8 mouse cellular contexts compared by ENCODE assay signal in the genomic region with DNA sequence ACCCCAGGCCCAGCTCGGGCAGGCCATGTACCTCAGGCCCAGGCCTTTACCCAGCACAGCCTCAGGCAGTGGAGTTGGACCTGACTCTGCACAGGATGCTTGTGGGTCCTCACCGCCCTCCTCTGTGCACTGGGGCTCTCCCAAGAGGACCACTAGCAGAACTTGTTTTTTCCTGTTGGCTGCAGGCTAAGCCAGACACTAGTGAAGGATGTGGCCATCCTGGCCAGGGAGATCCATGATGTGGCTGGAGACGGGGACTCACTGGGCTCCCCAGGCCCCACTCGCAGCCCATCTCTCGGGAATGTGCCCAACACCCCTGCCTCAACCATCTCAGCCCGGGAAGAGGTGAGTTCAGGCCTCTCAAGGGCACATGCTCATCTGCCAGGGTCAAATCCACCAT. TPM values are rescaled to one million over a fixed set of nuclear protein-coding genes. Genes with fewer than 3 reads are reported as not detected.
DNase-seq lines count a peak whose midpoint lies in the region; ATAC-seq and TF ChIP-seq lines count a peak whose summit lies in the region.

No protein-coding gene starts in this region.

- no peak overlapping the region for H3K4me2 ChIP-seq in kidney, postnatal 0 days (ENCODE audit: low read length)
- no peak overlapping the region for H3K4me2 ChIP-seq in embryonic facial prominence, embryonic 12.5 days (replicated peaks)
- 0 out of 2 replicates have a peak overlapping the region, but pooled peaks have one; percentile 16 for H3K4me2 ChIP-seq in heart, embryonic 15.5 days
- no peak overlapping the region for H3K4me2 ChIP-seq in midbrain, embryonic 11.5 days

- no peaks in the 10 kb centered on the region for H3K4me1 ChIP-seq in kidney, postnatal 0 days (replicated peaks; ENCODE audit: insufficient read depth, low read length)
- peaks cover 13% of the 10 kb centered on the region for H3K4me1 ChIP-seq in embryonic facial prominence, embryonic 12.5 days
- peaks cover 32% of the 10 kb centered on the region for H3K4me1 ChIP-seq in heart, embryonic 15.5 days (replicated peaks)
- peaks cover 5% of the 10 kb centered on the region for H3K4me1 ChIP-seq in midbrain, embryonic 11.5 days (ENCODE audit: control insufficient read depth, insufficient read depth, low read length)

- 55% methylated on average over 6 of the region's 6 CpGs for WGBS in kidney, postnatal 0 days
- WGBS in embryonic facial prominence, embryonic 12.5 days: 68% methylated on average over 6 of the region's 6 CpGs
- 50% methylated on average over 6 of the region's 6 CpGs for WGBS in heart, embryonic 15.5 days
- WGBS in midbrain, embryonic 11.5 days: 74% methylated on average over 6 of the region's 6 CpGs

- H3K27ac ChIP-seq in kidney, postnatal 0 days: no peak overlapping the region
- H3K27ac ChIP-seq in embryonic facial prominence, embryonic 12.5 days: peak overlapping the region; percentile 24; the same call in 1 of the 2 replicates
- peak overlapping the region; percentile 76 for H3K27ac ChIP-seq in heart, embryonic 15.5 days
- H3K27ac ChIP-seq in midbrain, embryonic 11.5 days (ENCODE audit: low read depth, low read length): no peak overlapping the region

- no peak overlapping the region for H3K9ac ChIP-seq in kidney, postnatal 0 days (ENCODE audit: low read depth, low read length)
- peak overlapping the region; percentile 34; the same call in 1 of the 2 replicates for H3K9ac ChIP-seq in embryonic facial prominence, embryonic 12.5 days
- H3K9ac ChIP-seq in heart, embryonic 15.5 days: 0 out of 2 replicates have a peak overlapping the region, but pooled peaks have one; percentile 29
- H3K9ac ChIP-seq in midbrain, embryonic 11.5 days (ENCODE audit: low read length): no peak overlapping the region

- H3K27me3 ChIP-seq in kidney, postnatal 0 days (ENCODE audit: insufficient read depth, low read length): no peaks in the 10 kb centered on the region
- no peaks in the 10 kb centered on the region for H3K27me3 ChIP-seq in embryonic facial prominence, embryonic 12.5 days
- H3K27me3 ChIP-seq in heart, embryonic 15.5 days: no peaks in the 10 kb centered on the region
- H3K27me3 ChIP-seq in midbrain, embryonic 11.5 days (ENCODE audit: control insufficient read depth, insufficient read depth, low read length): no peaks in the 10 kb centered on the region

- TF ChIP-seq CTCF in kidney, postnatal 0 days (IDR thresholded peaks at IDR 0.05; ENCODE audit: low read depth): no peak

- H3K9me3 ChIP-seq in kidney, postnatal 0 days (replicated peaks; ENCODE audit: low read length): no peaks in the 10 kb centered on the region
- no peaks in the 10 kb centered on the region for H3K9me3 ChIP-seq in embryonic facial prominence, embryonic 12.5 days
- no peaks in the 10 kb centered on the region for H3K9me3 ChIP-seq in heart, embryonic 15.5 days (replicated peaks)
- no peaks in the 10 kb centered on the region for H3K9me3 ChIP-seq in midbrain, embryonic 11.5 days (ENCODE audit: control insufficient read depth, low read length)

- ATAC-seq in kidney, postnatal 0 days (replicated peaks; ENCODE audit: low FRiP score, low read depth): peak; percentile 6; the same call in 1 of the 2 replicates
- no peak for ATAC-seq in embryonic facial prominence, embryonic 12.5 days (ENCODE audit: insufficient number of reproducible peaks, insufficient read depth, low FRiP score, low TSS enrichment)
- ATAC-seq in heart, embryonic 15.5 days (replicated peaks; ENCODE audit: insufficient number of reproducible peaks, insufficient read depth, low FRiP score, low read depth): no peak
- ATAC-seq in midbrain, embryonic 11.5 days (ENCODE audit: low FRiP score): peak; percentile 0; the same call in 1 of the 2 replicates

- H3K4me3 ChIP-seq in kidney, postnatal 0 days (replicated peaks; ENCODE audit: low read depth, low read length): no peak overlapping the region
- H3K4me3 ChIP-seq in embryonic facial prominence, embryonic 12.5 days: no peak overlapping the region
- no peak overlapping the region for H3K4me3 ChIP-seq in heart, embryonic 15.5 days
- no peak overlapping the region for H3K4me3 ChIP-seq in midbrain, embryonic 11.5 days (ENCODE audit: low read depth, low read length)

- no peak for DNase-seq in kidney, postnatal 0 days (ENCODE audit: low spot score)
- DNase-seq in kidney, postnatal 14 days: no peak
- DNase-seq in midbrain, embryonic 11.5 days (ENCODE audit: low spot score, missing footprints): peak; percentile 87
- no peak for DNase-seq in spleen, adult 12 weeks (ENCODE audit: low spot score)
- DNase-seq in ovary, postnatal 10 days (ENCODE audit: low spot score): no peak
- DNase-seq in urinary bladder, postnatal 25 days (ENCODE audit: low spot score): no peak

- H3K36me3 ChIP-seq in kidney, postnatal 0 days (ENCODE audit: insufficient read depth, low read length): peaks cover 38% of the 10 kb centered on the region
- H3K36me3 ChIP-seq in embryonic facial prominence, embryonic 12.5 days: peaks cover 53% of the 10 kb centered on the region
- peaks cover 12% of the 10 kb centered on the region; the same call in 1 of the 2 replicates for H3K36me3 ChIP-seq in heart, embryonic 15.5 days
- H3K36me3 ChIP-seq in midbrain, embryonic 11.5 days (ENCODE audit: control insufficient read depth, insufficient read depth, low read length): no peaks in the 10 kb centered on the region

RNA-seq across cellular contexts. Expression of a gene that starts 17.7 kb away (rescaled TPM):
- polyA plus RNA-seq in kidney, postnatal 0 days (2015; fragmentation: Nextera tagmentation; extraction: Ambion mirVana): 7.8 TPM in 2 replicates
- polyA plus RNA-seq in embryonic facial prominence, embryonic 12.5 days (2016; fragmentation: Nextera tagmentation; extraction: Ambion mirVana): 4.9 TPM in 2 replicates
- 7.2 and 34.0 TPM in 2 replicates for polyA plus RNA-seq in heart, embryonic 15.5 days (2015; fragmentation: Nextera tagmentation; extraction: Ambion mirVana)
- polyA plus RNA-seq in midbrain, embryonic 11.5 days (2014; fragmentation: Nextera tagmentation; extraction: Ambion mirVana): 3.5 and 4.2 TPM in 2 replicates

RNA-seq across cellular contexts. Expression of a gene that starts 22.5 kb away (rescaled TPM):
- polyA plus RNA-seq in kidney, postnatal 0 days (2015; fragmentation: Nextera tagmentation; extraction: Ambion mirVana): 13.6 and 13.9 TPM in 2 replicates
- 17.0 and 19.2 TPM in 2 replicates for polyA plus RNA-seq in embryonic facial prominence, embryonic 12.5 days (2016; fragmentation: Nextera tagmentation; extraction: Ambion mirVana)
- 4.8 and 7.9 TPM in 2 replicates for polyA plus RNA-seq in heart, embryonic 15.5 days (2015; fragmentation: Nextera tagmentation; extraction: Ambion mirVana)
- 5.2 and 5.5 TPM in 2 replicates for polyA plus RNA-seq in midbrain, embryonic 11.5 days (2014; fragmentation: Nextera tagmentation; extraction: Ambion mirVana)

RNA-seq across cellular contexts. Expression of a gene that starts 59.7 kb away (rescaled TPM):
- polyA plus RNA-seq in kidney, postnatal 0 days (2015; fragmentation: Nextera tagmentation; extraction: Ambion mirVana): 0.22 and 0.50 TPM in 2 replicates
- polyA plus RNA-seq in embryonic facial prominence, embryonic 12.5 days (2016; fragmentation: Nextera tagmentation; extraction: Ambion mirVana): 0.71 and 0.83 TPM in 2 replicates
- polyA plus RNA-seq in heart, embryonic 15.5 days (2015; fragmentation: Nextera tagmentation; extraction: Ambion mirVana): 2.1 and 2.4 TPM in 2 replicates
- 0.07 and 0.22 TPM in 2 replicates for polyA plus RNA-seq in midbrain, embryonic 11.5 days (2014; fragmentation: Nextera tagmentation; extraction: Ambion mirVana)

Comparison
In these comparisons a context has a peak if more than half of its experiments do, and no peak if none do; other contexts are left out.
1. ATAC-seq: peak in kidney, postnatal 0 days (single experiment) and midbrain, embryonic 11.5 days (single experiment); none in embryonic facial prominence, embryonic 12.5 days (single experiment) and heart, embryonic 15.5 days (single experiment).
2. H3K27ac ChIP-seq: peak in embryonic facial prominence, embryonic 12.5 days (single experiment) and heart, embryonic 15.5 days (single experiment); none in kidney, postnatal 0 days (single experiment) and midbrain, embryonic 11.5 days (single experiment).
3. H3K9ac ChIP-seq: peak in embryonic facial prominence, embryonic 12.5 days (single experiment) and heart, embryonic 15.5 days (single experiment); none in kidney, postnatal 0 days (single experiment) and midbrain, embryonic 11.5 days (single experiment).